Mouse (Mus musculus): Measurements from ENCODE around the gene Ino80.

Gene Ino80

GRCm38 (mm10) chr2:119358249-119358648 lies 119.2 kb downstream of the Ino80 start:
- ATAC-seq (ENCODE audit: insufficient number of reproducible peaks, low FRiP score, low TSS enrichment) = no peak

- ATAC-seq (ENCODE audit: insufficient number of reproducible peaks, low FRiP score, low TSS enrichment) = no peak
Measured at GRCm38 (mm10) chr2:119356805-119357204, 120.7 kb downstream of the Ino80 start.

GRCm38 (mm10) chr2:119356310-119356709 lies 121.2 kb downstream of the Ino80 start:
- no peak for ATAC-seq (ENCODE audit: insufficient number of reproducible peaks, low FRiP score, low TSS enrichment)

- peak; percentile 71 for ATAC-seq (ENCODE audit: insufficient number of reproducible peaks, low FRiP score, low TSS enrichment)
Measured at GRCm38 (mm10) chr2:119355651-119356050, 121.8 kb downstream of the Ino80 start.

GRCm38 (mm10) chr2:119355089-119355488 lies 122.4 kb downstream of the Ino80 start:
- ATAC-seq (ENCODE audit: insufficient number of reproducible peaks, low FRiP score, low TSS enrichment) = peak; percentile 75

- no peak for ATAC-seq (ENCODE audit: insufficient number of reproducible peaks, low FRiP score, low TSS enrichment)
Measured at GRCm38 (mm10) chr2:119353707-119354106, 123.8 kb downstream of the Ino80 start.

- ATAC-seq (ENCODE audit: insufficient number of reproducible peaks, low FRiP score, low TSS enrichment) = peak; percentile 84
Measured at GRCm38 (mm10) chr2:119350555-119351486, 126.7 kb downstream of the Ino80 start, which contains the start of gene Chac1. TSS of gene Chac1 (plus strand) at chr2:119351229.

- ATAC-seq (ENCODE audit: insufficient number of reproducible peaks, low FRiP score, low TSS enrichment) = no peak
Measured at GRCm38 (mm10) chr2:119344537-119345138, 132.8 kb downstream of the Ino80 start.

GRCm38 (mm10) chr2:119337425-119338265 lies 139.8 kb downstream of the Ino80 start:
- ATAC-seq (ENCODE audit: insufficient number of reproducible peaks, low FRiP score, low TSS enrichment) = peak; percentile 91

- ATAC-seq (ENCODE audit: insufficient number of reproducible peaks, low FRiP score, low TSS enrichment) = no peak
Measured at GRCm38 (mm10) chr2:119336470-119336869, 141.0 kb downstream of the Ino80 start.

GRCm38 (mm10) chr2:119336002-119336401 lies 141.5 kb downstream of the Ino80 start:
- no peak for ATAC-seq (ENCODE audit: insufficient number of reproducible peaks, low FRiP score, low TSS enrichment)

- ATAC-seq (ENCODE audit: insufficient number of reproducible peaks, low FRiP score, low TSS enrichment) = no peak
Measured at GRCm38 (mm10) chr2:119335535-119335934, 142.0 kb downstream of the Ino80 start.

- no peak for ATAC-seq (ENCODE audit: insufficient number of reproducible peaks, low FRiP score, low TSS enrichment)
Measured at GRCm38 (mm10) chr2:119334964-119335525, 142.4 kb downstream of the Ino80 start.

GRCm38 (mm10) chr2:119334135-119334534 lies 143.4 kb downstream of the Ino80 start:
- ATAC-seq (ENCODE audit: insufficient number of reproducible peaks, low FRiP score, low TSS enrichment) = no peak

GRCm38 (mm10) chr2:119332177-119332661 lies 145.3 kb downstream of the Ino80 start:
- ATAC-seq (ENCODE audit: insufficient number of reproducible peaks, low FRiP score, low TSS enrichment) = no peak

- ATAC-seq (ENCODE audit: insufficient number of reproducible peaks, low FRiP score, low TSS enrichment) = no peak
Measured at GRCm38 (mm10) chr2:119330795-119331194, 146.7 kb downstream of the Ino80 start.

GRCm38 (mm10) chr2:119329123-119329817 lies 148.2 kb downstream of the Ino80 start:
- ATAC-seq (ENCODE audit: insufficient number of reproducible peaks, low FRiP score, low TSS enrichment) = no peak

GRCm38 (mm10) chr2:119328546-119328945 lies 148.9 kb downstream of the Ino80 start:
- ATAC-seq (ENCODE audit: insufficient number of reproducible peaks, low FRiP score, low TSS enrichment) = no peak

- 0 out of 2 replicates have a peak, but pooled peaks have one; percentile 7 for ATAC-seq (ENCODE audit: insufficient number of reproducible peaks, low FRiP score, low TSS enrichment)
Measured at GRCm38 (mm10) chr2:119327942-119328526, 149.5 kb downstream of the Ino80 start.
